Mouse (Mus musculus) natural killer cell, adult 2 months (primary cell): ENCODE data around the gene Lrfn2.

Experiments used
- DNase-seq, 2 experiments: peaks; one replicate each; pipeline ENCODE4 v3.0.0; 2022; ENCODE audit warnings: low spot score in 2 of 2

Gene Lrfn2

DNA sequence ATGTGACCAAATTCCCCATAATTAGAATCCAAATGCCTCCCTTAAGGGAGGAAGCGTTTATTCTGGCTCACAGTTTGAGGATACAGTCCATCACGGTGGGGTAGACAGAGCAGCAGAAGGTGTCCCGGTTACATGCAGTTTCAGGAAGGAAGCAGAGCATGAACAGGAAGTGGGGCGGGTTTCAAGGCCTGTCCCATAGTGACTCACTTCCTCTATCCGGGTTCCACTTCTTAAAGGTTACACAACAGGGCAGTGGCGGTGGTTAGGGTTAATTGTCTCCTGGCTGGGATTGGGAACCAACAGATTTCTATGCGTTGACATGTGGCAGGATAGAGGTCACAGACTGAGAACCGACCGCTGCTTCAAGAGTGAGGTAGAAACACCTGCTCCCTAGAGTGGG is 31.6 kb downstream of the Lrfn2 start:
- DNase-seq, result no peak

DNA sequence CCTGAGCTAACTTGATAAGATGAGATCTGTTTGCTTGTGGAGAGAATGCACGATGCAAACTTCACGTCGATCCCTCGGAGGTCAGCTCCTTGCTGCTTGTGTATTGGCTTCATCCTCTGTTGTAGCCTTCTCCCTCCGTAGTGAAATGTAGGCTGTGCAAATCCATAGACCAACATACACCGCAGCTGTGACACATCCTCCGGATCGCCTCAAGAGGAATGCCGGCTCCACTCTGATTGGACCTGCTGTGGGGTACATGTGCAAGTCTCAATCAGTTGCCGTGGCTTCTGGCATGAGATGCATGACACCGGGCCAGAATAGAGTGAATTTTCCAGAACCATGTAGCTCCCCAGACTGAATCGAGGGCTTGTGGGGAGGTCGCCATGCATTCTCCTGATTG is 36.1 kb downstream of the Lrfn2 start:
- DNase-seq, result no peak

DNA sequence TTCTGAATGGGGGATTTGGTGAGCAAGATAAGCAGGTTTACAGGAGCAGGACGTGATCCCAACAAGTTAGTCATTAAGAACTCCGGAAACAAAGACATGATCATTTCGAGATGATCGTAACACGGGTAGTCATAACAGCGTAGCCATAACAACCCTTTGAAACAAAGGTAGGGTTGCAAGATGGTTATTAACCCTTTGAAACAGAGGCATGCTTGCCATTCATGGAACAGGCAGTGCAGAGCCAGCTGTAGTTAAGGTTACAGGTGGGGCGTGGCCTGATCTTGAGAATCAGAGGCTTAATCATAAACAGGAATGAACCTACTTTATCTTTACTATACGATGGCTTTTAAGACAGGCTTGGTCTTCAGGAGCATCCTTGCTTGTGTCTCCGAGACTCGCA is 39.1 kb downstream of the Lrfn2 start:
- DNase-seq, result no peak

DNA sequence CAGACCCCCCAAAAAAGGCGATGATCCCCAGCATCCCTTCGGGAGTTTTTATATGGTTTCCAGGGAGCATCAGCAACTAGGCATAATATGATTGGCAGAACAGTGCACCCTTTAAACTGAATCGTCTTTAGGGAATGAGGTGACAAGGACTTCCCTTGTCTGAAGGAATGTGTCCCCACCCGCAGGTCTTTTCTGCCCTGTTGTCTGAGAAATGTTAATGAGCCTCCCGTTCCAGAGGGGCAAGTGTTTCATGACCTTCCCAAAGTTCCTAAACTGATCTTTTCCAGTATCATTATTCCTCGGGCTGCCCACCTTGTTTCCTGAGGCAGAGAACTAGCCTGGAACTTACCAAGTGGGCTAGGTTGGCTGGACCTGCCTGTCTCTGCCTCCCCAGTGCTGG is 40.7 kb downstream of the Lrfn2 start:
- no peak for DNase-seq

DNA sequence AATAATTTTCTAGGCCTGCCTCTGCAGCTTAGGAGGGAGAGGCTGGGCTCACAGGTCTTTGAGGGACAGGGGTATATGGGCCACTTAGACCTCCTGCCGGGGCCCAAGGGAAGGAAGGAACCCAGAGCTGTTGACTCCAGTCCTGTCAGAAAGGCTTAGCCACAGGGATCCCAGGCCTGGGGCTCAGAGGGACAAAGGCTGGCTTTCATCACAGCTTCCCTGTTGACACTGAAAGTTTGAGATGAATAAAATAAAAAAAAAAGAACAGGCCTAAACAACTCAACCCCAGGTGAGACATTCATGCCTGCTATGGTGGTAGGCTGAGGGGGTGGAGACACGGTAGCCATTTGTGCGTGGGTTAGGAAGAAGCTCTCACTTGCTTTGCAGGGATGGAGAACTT is 41.2 kb downstream of the Lrfn2 start:
- DNase-seq, result no peak

DNA sequence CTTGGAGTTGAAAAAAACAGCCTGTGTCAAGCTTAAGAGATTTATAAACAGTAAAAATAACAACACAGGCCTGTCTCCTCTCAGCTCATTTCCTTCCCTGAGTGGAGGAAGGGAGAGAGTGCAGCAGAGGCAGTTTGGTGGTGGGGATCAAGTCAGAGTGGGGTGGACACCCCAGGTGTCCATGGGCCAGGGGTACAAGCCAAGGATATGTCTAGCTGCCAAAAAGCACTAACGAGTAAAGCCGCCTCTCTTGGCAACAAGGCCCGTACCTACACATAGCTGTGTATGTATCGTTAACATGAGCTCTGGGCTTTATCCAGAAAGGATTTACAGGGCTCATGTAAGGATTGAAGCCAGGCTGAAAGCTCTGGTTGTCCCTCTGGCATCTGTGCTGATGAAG is 42.9 kb downstream of the Lrfn2 start:
- DNase-seq, result no peak

DNA sequence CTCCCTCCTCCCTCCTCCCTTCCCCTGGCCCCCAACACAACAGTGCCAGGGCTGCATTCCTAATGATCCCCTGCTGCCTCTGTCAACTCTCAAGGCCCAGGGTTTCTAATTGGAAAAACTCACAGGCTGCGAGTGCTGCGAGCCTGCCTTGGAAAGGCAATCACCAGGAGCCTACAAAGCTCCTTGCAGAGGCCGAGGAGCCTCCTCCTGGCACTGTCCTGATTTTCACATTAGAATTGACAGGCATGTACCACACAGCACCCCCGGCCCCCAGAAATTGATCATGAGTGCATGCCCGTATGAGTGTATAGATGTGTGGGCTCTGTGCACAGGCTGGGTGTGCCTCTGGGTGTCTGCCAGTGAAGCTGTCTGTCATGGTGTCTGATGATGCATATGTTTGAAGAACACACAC is 44.4 kb downstream of the Lrfn2 start:
- DNase-seq, result no peak

DNA sequence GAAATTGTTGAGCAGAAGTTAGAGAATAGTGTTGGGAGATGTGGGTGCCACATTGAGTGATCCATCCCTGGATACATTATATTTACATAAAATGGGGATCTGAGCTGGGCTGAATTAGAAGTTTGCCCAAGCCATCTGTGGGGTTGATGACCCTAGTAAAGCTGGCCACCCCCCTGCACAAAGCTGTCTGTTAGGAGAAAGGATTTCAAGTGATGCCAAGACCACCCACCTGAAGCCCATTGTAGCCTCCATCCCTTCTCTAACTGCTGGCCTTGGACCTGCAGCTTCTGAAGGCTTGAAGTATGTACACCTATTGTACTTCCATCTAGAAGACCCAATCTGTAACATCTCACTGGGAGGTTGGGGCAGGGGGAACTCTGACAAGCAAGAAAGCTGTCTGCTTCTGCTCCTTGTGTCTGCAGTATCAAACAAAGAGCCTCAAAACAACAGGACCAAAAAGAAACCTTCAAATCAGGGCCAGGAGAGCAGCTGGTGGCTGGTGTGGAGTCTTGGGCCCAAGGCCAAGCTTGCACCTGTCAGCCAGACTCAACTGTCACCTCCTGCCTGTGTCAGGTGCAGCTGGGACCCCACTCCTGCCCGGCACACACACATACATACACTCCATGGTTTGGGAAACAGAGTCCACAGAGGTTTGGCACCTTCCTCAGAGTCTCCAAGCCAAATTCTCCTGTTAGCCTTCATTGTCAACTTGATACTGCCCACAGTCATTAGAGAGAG is 63.2 kb downstream of the Lrfn2 start:
- no peak for DNase-seq

DNA sequence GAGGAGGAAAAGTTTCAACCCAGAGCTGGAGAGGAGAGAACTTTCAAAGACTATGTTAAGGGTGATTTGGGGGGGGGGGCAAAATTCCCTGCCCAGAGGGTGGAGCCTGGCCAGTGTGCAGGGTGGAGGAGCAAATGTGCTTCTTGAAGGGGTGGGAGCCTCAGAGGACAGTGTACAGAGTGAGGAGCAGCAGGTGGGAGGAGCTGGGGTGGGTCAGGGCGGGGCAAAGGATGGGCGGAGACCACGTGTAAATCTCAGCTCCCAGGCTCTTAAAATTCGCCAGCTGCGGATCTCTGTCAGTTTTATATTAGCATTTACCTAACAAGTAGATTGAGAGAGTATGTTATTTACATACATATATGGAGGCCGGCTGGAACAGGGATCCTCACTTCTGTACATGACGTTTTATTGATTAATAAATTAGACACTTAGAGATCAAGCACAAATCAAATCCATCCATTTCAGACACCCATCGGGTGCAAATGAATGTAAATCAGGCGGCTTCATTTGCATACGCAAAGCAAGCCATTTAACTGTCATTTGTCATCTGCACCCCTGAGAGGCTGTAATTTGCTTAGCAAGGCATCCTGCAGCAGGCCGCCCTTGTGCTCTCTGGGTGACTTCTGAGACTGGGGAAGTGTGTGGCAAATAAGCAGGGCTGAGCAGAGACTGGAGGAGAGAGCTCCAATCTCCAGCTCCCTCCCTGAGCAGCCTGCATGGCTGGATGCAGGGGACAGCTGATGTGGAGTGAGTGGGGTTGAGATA is 67.5 kb downstream of the Lrfn2 start:
- DNase-seq, result no peak

DNA sequence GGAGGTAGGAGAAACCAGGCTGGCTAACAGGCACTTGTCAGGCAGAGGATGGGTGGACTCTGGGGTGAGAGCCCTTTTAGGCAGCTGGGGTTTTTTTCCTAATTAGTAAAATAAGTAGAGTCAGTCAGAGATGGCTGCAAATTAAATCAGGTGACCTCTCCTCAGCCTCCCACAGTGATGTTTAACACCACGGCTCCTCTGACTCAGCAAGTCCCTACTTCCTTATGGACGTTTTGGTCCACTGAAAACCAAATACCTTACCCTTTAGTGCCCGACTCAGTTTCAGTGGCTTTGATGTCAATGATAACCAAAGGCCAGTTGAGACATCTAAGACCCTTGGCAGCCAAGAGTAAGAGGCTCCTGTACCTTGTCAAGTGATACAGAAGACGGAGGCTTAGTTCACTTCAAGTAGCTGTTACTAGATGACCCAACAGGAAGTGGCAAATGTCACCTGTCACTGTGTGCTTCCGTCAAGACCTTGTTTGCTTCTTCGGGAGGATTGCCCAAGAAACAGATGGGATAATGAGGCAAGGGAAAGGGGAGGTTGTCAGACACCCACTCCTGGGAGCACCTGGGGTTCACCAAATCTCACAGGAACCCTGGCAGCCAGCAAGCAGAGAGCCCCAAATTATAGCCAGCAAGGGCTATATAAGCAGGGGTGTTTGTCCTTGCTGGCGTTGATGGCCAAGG is 77.3 kb downstream of the Lrfn2 start:
- peak; percentile 39 to 62 for DNase-seq

DNA sequence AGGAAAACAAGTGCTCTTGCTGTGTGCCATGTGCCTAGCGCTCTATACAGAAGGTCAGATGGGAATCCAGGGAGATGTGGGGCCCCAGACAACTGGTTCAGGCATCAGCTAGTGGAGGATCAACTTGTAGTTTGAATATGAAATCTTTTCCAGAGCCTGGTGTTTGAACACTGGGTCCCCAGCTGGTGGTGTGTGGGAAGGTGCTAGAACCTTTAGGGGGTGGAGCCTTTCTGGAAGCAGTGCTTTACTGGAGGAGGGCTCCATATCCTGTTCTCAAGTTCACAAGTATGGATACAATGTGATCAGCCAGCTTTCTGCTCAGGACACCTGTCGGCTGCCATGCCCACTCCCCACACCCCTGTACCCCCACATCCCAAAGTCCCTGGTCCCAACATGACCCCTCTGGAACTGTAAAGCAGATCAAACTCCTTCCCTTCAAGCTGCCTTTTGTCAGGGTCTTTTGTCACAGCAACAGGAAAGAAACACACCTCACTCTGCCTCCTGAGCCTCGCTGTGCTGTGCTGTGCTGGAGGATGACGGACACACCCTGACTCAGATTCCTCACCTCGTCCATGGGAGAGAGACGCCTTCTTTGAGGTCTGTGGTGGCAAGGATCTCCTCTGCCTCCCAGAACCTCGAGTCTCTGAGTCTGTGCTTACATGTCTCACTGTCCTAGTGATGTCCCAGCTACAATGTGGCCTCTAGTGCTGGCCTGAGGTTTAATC is 81.9 kb downstream of the Lrfn2 start:
- no peak for DNase-seq

DNA sequence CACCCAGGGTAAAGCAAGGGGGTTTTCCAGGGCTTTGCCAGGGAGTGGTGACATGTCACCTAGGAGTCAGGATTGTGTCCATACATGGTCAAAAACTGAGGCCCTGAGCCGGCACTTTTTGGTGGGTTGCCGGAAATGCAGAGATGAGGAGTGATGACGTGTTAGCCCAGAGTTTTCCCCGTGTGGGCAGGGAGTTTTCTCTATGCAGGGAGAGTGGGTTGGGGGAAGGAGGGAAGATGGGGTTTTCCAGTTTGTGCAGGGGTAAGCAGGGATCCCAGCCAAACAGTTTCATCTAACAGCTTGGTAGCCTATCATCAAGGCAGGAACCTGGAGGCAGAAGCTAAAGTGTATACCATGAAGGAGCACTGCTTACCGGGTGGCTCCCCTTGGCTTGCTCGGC is 83.2 kb downstream of the Lrfn2 start:
- no peak for DNase-seq

DNA sequence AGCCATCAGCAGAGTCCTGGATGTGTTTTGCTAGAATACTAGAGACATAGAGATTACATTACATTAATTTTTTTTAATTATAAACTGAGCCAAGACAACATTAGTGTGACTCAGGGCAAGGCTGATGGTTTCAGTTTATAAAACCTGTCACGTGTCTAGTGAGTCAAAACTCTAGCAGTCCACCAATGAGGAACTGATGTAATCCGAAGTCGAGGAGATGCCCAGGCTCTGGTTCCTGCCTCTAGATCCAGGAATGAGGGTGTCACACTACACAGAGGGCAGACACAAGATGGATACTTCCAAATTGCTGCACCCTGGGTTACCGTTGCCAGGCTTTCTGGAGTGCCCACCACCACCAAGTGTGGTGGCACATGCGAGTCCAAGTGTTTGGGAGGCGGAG is 84.0 kb downstream of the Lrfn2 start:
- DNase-seq, result no peak

DNA sequence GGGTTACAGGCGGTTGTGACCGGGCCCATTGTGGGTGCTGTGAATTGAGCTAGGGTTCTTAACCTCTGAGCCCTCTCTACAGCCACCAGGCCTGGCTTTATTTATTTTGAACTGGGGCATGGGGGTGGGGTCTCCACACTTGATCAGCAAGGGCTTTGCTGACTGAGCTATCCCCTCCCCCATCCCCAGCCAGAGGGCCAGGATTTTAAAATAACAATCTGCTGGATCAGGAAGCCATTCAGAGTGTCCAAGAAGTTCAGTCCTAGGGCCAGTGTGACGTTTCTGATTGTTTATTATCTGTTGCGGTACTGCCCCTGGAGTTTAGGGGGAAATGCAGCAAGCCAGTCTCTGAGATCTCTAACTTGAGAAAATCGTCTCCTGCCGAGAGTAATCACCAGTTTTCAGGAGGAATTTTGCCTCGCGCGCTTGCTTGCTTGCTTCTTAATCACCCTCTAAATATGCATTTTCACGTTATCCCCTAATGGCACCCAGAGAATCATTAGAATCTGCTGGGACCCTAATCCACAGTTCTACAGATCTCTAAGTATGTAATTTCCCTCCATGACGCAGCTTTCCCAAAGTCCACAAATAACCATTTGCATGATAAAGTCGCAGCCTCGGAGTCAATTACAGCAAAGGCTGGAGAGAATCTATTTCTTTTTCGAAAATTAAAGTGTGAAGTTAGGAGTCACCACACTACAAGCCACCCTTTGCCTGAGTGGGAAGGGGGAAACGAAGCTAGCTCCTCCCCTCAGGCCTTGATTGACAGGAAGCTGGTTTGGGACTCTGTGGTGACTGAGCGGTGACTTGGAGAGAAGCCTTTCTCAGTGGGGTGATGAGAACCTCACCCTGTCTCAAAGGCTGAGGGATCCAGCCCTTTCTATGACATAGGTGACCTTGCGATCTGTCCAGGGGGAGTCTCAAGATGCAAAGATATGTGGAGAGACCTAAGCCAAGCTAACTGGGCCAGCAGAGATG is 85.5 kb downstream of the Lrfn2 start:
- DNase-seq, result no peak

DNA sequence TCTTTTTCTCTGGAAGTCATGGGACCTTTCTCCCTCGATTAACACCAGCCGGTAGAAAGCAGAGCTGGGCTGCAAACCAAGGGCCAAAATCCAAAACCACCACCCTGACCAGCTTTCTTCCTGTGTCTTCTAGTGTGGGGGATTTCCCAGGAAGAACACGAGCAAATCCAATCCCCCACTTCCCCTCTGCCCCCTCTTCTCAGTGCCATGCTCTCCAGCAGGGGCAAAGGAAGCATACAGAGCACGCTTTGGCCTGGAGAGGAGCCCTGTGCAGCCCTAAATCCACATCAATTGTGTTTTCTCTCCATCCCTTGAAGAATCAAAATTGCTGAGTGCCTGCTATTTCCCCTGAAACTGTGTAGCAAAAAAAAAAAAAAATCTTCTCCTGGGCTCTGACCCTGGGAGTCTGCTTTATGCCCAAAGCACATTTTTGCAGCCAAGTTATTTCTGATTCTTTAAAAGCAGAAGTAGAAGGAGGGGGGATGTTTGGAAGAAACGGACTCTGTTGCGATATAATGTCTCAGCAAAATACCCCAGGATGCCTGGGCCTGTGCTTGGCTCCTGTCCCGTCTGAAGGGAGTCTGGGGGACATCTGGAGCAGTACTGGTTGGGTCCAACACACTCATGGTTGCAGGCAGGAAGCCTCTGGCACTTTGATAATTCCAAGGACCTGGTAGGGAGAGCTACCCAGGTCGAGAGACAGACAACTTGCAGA is 86.8 kb downstream of the Lrfn2 start:
- no peak for DNase-seq

DNA sequence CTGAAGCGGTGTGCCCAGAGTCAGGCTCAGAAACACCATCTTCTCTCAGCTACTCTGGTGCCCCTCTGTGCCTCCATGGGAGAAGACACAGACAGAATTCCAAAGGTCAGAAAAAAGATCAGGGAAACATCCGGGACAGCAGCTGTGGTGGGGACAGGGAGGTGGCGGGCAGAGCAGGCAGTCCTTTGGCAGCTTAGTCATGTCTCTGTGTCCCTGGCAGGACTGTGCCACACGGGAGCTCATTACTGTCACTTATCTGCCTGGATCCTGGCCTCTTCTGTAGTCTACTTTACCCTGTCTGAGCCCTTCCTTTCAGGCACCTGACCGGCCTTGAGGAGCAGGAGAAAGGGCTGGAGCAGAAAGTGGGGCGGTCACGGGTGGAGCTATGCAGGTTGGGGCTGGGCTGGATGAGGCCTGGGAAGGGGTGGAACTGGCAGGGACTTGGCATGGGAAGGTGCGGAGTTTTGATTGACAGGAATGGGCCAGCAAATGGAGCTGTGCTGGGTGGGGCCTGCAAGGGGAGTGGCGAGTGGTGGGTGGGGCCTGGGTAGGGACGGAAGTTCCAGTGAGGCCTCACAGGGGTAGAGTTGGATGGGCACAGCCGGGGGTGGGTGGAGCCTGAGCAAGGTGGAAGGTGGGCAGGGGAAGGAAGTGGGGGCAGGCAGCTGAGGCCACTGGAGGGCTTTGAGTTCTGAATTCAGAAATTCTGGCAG is 97.5 kb downstream of the Lrfn2 start:
- DNase-seq, result peak; percentile 21 to 36

DNA sequence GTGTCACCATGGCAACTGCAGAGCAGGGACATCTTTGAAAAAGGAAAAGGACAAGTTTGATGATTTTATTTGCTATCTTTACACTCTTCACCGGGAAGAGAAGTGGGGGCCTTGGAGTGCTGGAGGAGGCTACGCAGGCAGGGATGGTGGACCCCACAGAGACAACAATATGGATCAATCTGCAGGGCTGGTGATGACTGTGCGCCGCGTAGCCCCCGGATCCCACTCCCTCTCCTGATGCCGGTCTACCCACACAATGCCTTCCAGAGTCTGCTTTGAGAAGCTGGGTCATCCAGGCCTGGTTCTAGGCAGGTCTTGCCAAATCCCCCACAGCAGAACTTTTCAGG is 98.1 kb downstream of the Lrfn2 start:
- DNase-seq, result no peak

DNA sequence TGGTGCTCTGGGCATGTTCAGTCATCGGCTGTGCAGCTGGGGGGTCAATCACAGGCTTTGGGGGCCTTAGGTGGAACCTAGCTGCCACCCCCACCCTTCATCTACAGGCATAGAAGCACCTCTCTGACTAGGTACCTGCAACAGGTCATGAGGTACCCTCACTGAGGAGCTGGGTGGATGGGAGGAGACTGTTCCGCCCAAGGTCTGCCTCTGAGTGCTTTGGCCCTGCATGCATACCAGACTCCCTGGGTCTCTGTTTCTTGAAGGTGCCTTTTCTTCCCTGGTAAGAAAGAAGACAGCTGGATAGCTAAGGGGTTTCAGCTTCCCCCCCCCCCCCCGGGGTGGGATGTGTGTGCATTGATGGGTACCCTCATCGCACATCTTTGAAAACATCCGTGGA is 98.7 kb downstream of the Lrfn2 start:
- no peak for DNase-seq

DNA sequence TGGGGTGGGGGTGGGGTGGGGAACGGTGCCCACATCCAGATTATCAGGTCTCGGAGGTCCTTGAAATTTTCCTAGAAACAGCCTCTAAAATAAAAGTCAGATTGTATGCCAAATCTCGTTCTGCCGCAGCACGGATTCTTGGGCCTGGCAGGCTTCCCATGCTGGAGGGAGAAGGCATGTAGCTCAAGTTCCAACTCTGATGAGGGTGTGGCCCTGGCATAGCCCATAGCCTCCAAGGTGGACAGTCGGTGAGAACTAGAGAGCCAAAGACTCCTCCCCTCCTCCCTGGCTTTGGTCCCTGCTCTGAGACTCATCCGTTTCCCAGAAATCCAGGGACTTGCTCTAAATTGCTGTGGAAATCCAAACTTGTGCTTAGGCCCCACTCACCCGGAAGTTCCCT is 99.6 kb downstream of the Lrfn2 start:
- DNase-seq, result no peak

DNA sequence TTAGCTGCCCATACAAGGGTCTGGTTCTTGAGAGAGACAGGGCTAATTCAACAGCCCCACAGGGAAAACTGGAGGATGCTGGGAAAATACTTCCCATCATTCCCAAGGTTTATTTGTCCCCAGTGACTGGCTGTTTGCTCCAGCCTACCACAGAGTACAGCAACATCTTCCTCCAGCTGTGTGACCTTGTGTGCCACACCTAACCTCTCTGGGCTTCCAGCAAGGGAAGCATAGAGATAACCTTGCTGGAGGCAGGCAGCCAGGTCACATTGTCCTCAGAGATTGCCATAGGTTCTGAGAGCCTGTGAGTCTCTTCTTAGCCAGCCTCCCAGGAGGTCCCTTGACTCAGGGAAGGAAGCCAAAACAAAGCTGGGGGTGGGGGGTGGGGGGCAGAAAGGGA is 101.1 kb downstream of the Lrfn2 start:
- DNase-seq, result no peak
